Mouse (Mus musculus) Patski (cell line): ENCODE measurements around the gene Gm28047. TPM values are rescaled to one million over a fixed set of nuclear protein-coding genes. Genes with fewer than 3 reads are reported as not detected.
A peak's percentile ranks its signal among the peaks of the same experiment; 100 is the strongest.
"Not testable (repeated sequence)": the region's sequence is repeated elsewhere in the genome, so short reads cannot be mapped to it uniquely, and the experiment has no call there.

Source experiments
- ATAC-seq: fragments of 100-300 bp; one replicate; pipeline ENCODE4 v1.8.0; 2021
- CTCF ChIA-PET: fragments of 350-600 bp; sonication (Branson Sonifier 250); formaldehyde crosslinking; loops from one replicate; lab custom pipeline; 2022; ENCODE audit warnings: inconsistent platforms; lab: Charles Lee
- POLR2A ChIA-PET: fragments of 350-600 bp; sonication (Branson Sonifier 250); formaldehyde crosslinking; loops from one replicate; lab custom pipeline; 2022; ENCODE audit warnings: antibody characterized with exemption, inconsistent platforms; lab: Charles Lee
- DNase-seq: peaks from one replicate; pipeline ENCODE4 v3.0.0-alpha.2; 2011; ENCODE audit warnings: low read depth, low spot score
- H3K27me3 ChIP-seq: fragments of 371-371 bp; one replicate; pipeline ENCODE4 v1.5.1; 2021
- CTCF ChIP-seq: fragments of 100-300 bp; IDR thresholded peaks from one replicate; pipeline ENCODE4 v1.5.1; 2021
- in situ Hi-C: fragments of 300-500 bp; cut with MboI; formaldehyde crosslinking; loops from 3 replicates; pipeline ENCODE4 v1.11.1; 2018; ENCODE audit warnings: low pct_unique_long_range_greater_than_20kb, mixed read lengths
- polyA plus RNA-seq: library from polyadenylated mRNA; unstranded; gene quantifications from one replicate; pipeline ENCODE4 v1.2.3, GENCODE M21; 2021

The Gm28047 gene
- not detected for polyA plus RNA-seq

DNA sequence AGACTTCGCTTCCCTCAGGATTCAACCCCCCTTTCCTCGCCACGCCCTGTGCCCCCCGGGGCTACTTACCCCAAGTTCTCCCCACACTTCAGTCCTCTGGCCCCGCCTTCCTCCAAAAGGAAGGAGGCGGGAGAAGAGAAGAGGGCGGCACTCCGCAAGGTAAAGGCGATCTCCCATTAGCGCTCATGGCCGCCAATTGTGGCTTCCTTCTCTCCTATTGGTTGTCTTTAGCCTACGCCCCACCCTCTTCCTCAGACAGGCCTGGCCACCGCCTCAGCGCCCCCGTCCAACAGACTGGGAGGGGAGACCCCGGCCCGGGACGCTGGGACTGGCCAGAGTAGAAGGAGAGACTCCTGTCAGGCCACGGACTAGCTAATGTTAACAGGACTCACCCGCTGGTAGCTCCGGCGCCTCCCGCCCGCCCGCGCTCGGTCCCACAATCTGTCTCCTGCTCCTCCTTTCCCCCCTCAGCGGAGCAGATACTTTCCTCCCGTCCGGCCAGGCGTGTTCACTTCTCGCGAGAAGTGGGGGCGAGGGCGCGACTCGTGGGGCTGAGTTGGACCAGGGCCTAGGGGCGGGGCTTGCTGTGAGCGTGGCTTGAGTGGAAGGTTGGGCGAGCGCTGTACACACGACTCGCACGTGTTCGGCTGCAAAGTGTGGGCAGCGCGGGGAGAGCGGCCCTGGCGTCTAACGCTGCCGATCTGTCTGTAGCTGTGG lies at the start of gene Gm28047, which contains the start of gene Atf7:
Gm28047 (minus strand) TSS at position 98 of the 717 bp plus-strand sequence.
Atf7 (minus strand) TSS at position 495 of the 717 bp plus-strand sequence.
- POLR2A ChIA-PET = no interaction called here
- DNase-seq (peak; percentile 87), ATAC-seq (peak; percentile 99)
- in situ Hi-C loops = loop anchor here (5.0 kb wide), 1 partner anchor 37 kb away; no protein-coding TSS in a partner anchor
- no peaks in the 10 kb centered on the region for H3K27me3 ChIP-seq
- CTCF ChIA-PET = interaction anchor here (0.9 kb wide), 1 partner anchor 41 kb away, joined by 3 read pairs; no protein-coding TSS in a partner anchor
- TF ChIP-seq CTCF = no peak

DNA sequence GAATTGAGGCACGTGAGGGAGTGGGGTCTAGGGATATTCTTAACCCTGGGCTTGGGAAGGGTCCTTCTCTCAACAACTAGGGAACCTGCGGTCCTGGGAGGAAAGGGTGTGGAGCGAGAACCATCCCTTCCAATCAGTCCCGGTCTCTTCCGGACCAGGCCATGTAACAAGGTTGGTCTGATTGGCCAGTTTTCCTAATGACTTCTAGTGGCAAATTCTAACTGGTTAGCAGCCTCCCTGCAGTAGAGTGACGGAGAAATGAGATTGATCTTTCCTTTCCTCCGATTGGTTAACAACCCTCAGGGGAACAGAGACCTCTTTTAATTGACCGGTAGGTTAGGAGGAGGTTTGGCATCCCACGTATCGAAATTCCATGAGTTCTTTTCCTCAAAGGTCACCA lies 48.7 kb upstream of the Gm28047 start:
- no peak for DNase-seq
- ATAC-seq = no peak
- CTCF ChIA-PET = no interaction called here
- POLR2A ChIA-PET = no interaction called here
- peaks cover under 1% of the 10 kb centered on the region for H3K27me3 ChIP-seq
- no peak for TF ChIP-seq CTCF
- in situ Hi-C loops = no loop called here

DNA sequence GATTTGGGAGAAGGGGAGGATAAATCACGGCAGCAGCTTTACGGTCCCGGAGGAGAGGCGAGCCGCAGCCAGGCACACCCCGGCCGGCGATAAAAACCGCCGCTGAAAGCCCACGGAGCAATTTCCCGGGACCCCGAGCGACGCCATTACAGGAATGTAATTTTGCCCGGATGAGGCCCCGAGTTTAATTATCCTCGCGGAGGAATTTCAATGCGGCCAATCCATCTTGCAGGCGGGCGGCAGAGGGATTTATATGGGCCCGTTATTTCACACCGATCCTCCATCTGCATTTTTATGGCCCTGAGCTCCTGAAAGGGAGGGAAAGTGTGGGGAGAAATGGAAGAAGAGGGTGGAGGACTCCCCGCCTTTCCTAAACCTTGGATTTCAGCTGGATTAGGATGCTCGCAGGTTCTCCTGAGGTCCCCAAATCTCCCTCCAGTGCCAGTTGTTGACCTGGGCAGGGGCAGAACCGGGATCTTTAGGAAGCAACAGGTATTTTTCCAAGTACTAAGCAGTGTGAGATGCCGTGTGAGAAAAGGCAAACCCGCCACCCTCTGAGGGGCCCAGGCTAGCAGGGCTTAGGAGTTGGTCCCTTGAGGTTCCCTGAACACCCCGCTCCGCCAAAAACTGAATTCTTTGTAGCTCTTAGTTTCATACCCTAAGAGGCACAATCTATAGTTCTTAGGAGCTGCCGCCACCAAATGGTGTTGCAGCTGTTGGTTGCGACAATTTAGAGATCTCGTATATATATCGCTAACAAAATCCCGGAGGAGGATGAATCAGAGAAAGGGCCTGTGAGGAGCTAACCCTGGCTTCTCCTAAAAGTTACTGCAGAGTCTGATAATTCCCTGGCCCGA lies 47.6 kb upstream of the Gm28047 start, which contains the start of gene Atp5g2:
Atp5g2 (minus strand) TSS at position 138 of the 857 bp plus-strand sequence.
- POLR2A ChIA-PET = no interaction called here
- no peaks in the 10 kb centered on the region for H3K27me3 ChIP-seq
- CTCF ChIA-PET = interaction anchor here (1.0 to 1.6 kb wide), 2 partner anchors 11 to 20 kb away, joined by 3 to 4 read pairs; no protein-coding TSS in a partner anchor
- in situ Hi-C loops = no loop called here
- ATAC-seq = no peak
- no peak for DNase-seq
- TF ChIP-seq CTCF = no peak

DNA sequence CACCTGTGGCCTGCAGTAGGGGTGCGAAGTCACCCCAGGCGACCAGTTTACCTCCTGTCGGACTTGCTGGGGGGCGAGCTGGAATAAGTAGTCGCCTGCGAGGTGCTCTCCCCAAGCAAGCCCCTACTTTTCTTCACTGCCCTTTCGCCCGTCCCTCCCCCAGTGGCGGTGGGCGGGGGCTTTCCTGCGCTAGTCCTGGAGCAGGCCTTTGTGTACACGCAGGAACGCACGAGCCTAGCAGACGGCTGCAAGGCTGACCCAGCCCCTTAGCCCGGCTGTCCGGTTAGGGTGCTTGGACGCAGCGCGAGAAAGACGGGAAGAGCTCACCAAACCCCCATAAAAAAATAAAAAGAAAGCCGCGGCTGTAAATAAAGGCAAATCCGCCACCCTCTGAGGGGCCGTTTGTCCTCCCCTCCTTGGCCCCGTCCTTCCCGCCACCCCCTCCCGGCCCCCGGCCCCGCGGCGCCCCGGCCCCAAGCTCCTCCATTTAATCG lies 46.9 kb upstream of the Gm28047 start:
- ATAC-seq = no peak
- CTCF ChIA-PET = interaction anchor here (1.0 to 1.6 kb wide), 2 partner anchors 12 to 21 kb away, joined by 3 to 4 read pairs; no protein-coding TSS in a partner anchor
- DNase-seq = no peak
- in situ Hi-C loops = no loop called here
- POLR2A ChIA-PET = no interaction called here
- no peak for TF ChIP-seq CTCF
- H3K27me3 ChIP-seq = no peaks in the 10 kb centered on the region

DNA sequence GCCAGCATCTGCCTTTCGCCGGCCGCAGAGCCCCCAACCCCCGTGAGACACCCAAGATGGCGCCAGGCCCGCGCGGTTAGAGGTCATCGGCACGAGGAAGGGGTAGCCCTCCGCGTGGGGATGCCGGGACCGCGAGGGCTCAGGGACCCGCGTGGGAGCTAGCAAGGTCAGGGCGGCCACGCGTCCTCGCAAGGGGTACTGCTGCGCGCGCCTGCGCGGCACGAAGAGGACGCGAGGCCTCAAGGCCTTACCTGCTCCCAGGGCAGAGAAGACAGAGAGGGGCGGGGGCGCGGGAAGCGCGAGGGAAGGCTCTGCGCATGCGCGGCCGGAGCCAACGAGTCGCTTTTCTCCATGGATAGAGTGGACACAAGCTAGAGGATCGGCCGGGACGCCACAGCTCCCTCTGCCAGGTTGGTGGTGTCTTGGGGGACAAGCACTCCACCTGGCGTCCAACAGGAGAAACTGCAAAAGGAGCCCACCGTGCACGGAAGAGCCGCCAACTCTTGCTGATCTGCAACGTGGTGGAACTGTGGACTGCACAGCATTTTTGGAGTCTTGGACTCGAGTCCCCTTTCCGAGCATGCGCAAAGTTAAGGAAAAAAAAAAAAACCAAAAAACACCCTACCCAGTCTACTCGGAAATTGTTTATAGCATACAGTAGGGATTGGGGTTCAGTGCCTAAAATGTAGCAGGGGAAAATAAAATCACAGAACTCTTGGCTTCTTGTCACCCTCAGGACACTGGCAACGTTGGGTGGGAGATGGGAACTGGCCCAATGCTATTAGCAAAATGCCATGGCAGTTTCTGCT lies 46.1 kb upstream of the Gm28047 start:
- peak; percentile 100 for TF ChIP-seq CTCF
- H3K27me3 ChIP-seq = no peaks in the 10 kb centered on the region
- peak; percentile 89 for DNase-seq
- in situ Hi-C loops = no loop called here
- ChIA-PET CTCF (interaction anchor here (0.7 to 2.4 kb wide), 9 partner anchors 13 to 507 kb away, joined by 3 to 9 read pairs (median 4); no protein-coding TSS in a partner anchor), POLR2A (interaction anchor here (2.1 kb wide), 1 partner anchor 48 kb away, joined by 4 read pairs; no protein-coding TSS in a partner anchor)
- ATAC-seq = peak; percentile 89

DNA sequence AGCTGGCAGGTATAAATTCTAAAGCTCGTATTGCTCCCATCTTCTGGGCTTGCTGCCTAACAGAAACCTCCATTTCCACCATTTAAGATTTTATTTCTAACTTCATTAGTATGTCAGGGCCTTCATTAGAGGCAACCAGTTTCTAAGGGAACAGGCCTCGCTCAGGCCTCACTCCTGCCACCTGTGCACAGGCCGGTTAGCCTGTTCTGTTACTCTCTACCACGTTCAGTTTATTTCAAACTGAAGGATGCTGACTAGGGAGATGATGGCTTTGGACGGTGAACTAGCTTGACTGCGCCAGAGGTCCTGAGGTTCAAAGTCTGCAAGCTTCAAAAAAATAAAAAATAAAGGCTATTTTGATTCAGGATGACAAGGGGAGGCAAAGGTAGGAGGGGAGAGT lies 45.4 kb upstream of the Gm28047 start:
- no peak for ATAC-seq

DNA sequence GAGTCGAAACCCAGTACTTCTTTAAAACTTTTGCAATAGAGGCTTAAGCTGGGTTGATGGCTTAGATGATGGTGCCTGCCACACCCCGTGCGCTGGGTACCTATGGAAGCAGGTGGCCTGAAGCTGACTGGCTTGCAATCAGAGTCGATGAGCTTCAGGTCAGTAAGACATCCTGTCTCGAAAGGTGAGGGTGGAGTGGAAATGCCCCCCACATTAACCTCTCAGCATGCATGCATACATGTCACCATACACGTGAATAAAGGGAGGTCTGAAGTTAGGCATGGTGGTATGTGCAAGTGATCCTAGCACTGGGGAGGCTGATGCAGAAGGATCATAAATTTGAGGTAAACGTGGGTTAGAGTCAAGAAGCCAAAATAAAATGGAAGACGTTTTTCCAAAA lies 44.7 kb upstream of the Gm28047 start:
- ChIA-PET CTCF (interaction anchor here (1.5 to 2.4 kb wide), 2 partner anchors 13 to 46 kb away, joined by 3 to 7 read pairs; no protein-coding TSS in a partner anchor), POLR2A (interaction anchor here (2.1 kb wide), 1 partner anchor 46 kb away, joined by 4 read pairs; no protein-coding TSS in a partner anchor)
- DNase-seq (no peak), ATAC-seq (no peak)
- no peaks in the 10 kb centered on the region for H3K27me3 ChIP-seq
- in situ Hi-C loops = loop anchor here (10.0 kb wide), 1 partner anchor 115 kb away; no protein-coding TSS in a partner anchor
- no peak for TF ChIP-seq CTCF

More for the DNA sequence above, 45.4 kb upstream of the Gm28047 start:
- POLR2A ChIA-PET = interaction anchor here (2.1 kb wide), 1 partner anchor 47 kb away, joined by 4 read pairs; no protein-coding TSS in a partner anchor
- CTCF ChIA-PET = interaction anchor here (0.7 to 2.4 kb wide), 8 partner anchors 13 to 508 kb away, joined by 3 to 9 read pairs (median 4); no protein-coding TSS in a partner anchor
- in situ Hi-C loops = no loop called here
- DNase-seq = peak; percentile 2
- no peak for TF ChIP-seq CTCF
- no peaks in the 10 kb centered on the region for H3K27me3 ChIP-seq

DNA sequence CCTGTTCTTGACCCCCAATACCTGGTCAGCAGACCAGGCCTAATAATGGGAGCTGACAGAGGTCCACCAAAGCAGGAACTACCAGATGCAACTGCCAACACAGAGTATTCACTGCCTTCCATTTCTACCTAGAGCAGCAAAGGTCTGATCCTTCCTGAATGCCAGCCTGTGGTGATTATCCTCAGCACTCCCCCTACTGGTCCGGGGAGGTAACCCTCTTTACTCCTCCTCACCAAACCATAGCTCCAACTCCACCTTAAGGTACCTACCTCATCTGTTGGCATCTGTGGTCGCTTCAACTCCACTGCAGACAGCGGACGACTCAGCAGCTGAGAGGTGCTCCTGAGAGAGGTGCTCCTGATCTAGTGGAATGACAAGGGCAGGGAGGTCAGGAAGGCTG lies 40.6 kb upstream of the Gm28047 start:
- peak; percentile 6 for DNase-seq
- H3K27me3 ChIP-seq = no peaks in the 10 kb centered on the region
- TF ChIP-seq CTCF = peak; percentile 88
- ATAC-seq = peak; percentile 87
- in situ Hi-C loops = loop anchor here (10.0 kb wide), 1 partner anchor 111 kb away; no protein-coding TSS in a partner anchor
- CTCF ChIA-PET = interaction anchor here (0.6 to 1.4 kb wide), 7 partner anchors 11 to 121 kb away, joined by 3 to 5 read pairs (median 3); partner anchors contain the start of gene Atf7
- POLR2A ChIA-PET = no interaction called here

DNA sequence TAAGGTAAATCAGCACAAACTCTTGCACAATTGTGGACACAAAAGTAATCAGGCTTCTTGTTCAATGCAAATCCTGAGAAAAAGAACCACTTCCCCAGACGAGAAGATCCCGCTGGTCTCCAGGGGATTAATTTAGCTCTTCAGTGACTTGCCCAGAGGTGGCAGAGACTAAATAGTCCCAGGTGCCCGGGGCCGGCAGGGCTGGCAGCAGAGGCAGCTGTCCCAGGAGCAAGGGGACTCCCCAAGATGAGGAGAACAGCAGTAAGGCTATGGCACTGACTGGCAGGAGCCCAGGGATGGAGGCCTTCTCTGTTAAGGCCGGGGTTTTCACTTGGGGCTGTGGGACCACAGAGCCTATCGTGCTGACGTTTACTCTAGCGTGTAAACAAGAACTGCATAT lies 39.0 kb upstream of the Gm28047 start:
- CTCF ChIA-PET = interaction anchor here (1.5 kb wide), 1 partner anchor 27 kb away, joined by 3 read pairs; no protein-coding TSS in a partner anchor
- no peak for TF ChIP-seq CTCF
- POLR2A ChIA-PET = interaction anchor here (1.2 kb wide), 1 partner anchor 41 kb away, joined by 3 read pairs; no protein-coding TSS in a partner anchor
- DNase-seq = no peak
- no peak for ATAC-seq
- no peaks in the 10 kb centered on the region for H3K27me3 ChIP-seq
- in situ Hi-C loops = loop anchor here (5.0 to 10.0 kb wide), 2 partner anchors 37 to 109 kb away; partner anchors contain the start of genes Atf7 and Gm28047

DNA sequence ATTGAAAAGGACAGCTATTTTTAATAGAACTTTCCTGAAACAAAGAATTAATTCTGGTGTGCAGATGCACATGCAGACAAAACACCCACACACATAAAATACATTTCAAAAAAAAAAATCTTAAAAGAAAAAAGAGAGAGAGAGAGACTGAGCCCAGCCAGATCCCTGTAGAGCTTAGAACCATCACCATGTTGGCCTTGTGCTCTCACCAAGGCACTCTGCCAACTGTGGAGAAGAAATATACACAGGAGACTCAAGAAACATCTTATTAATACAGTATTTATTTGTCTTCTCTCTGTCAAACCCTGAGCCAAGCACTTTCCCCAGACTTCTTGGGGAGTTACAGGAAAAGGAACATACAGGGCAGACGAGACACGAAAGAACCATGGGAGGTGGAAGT lies 37.7 kb upstream of the Gm28047 start:
- in situ Hi-C loops = loop anchor here (5.0 to 10.0 kb wide), 2 partner anchors 35 to 108 kb away; partner anchors contain the start of genes Atf7 and Gm28047
- DNase-seq, POLR2A ChIA-PET, H3K27me3 ChIP-seq, ATAC-seq: not testable (repeated sequence)
- CTCF ChIA-PET = interaction anchor here (1.4 to 1.5 kb wide), 2 partner anchors 26 to 46 kb away, joined by 3 to 4 read pairs; no protein-coding TSS in a partner anchor
